Mouse (Mus musculus) brain, embryonic 14.5 days (tissue): ENCODE measurements around the gene Tulp2. TPM values are rescaled to one million over a fixed set of nuclear protein-coding genes. Genes with fewer than 3 reads are reported as not detected.
"Not testable (repeated sequence)": the region's sequence is repeated elsewhere in the genome, so short reads cannot be mapped to it uniquely, and the experiment has no call there.

ENCODE experiments used
- DNase-seq: peaks from one replicate; pipeline ENCODE4 v3.0.0-alpha.2; 2011; ENCODE audit warnings: low read depth
- CTCF ChIP-seq: fragments of 200-500 bp; IDR thresholded peaks from 2 replicates; pipeline ENCODE4 v1.5.1; 2012; ENCODE audit warnings: inconsistent platforms, mild to moderate bottlenecking, moderate library complexity, borderline replicate concordance; ENCODE audit not compliant: insufficient read depth, insufficient read length; ENCODE audit errors: extremely low read depth
- POLR2A ChIP-seq: fragments of 200-500 bp; IDR thresholded peaks from 2 replicates; pipeline ENCODE4 v1.6.1; 2012; ENCODE audit warnings: mild to moderate bottlenecking, inconsistent platforms, borderline replicate concordance; ENCODE audit not compliant: poor library complexity, insufficient read depth, insufficient read length, severe bottlenecking; ENCODE audit errors: extremely low read depth
- polyA plus RNA-seq: library from polyadenylated mRNA; depleted of rRNA; stranded (reverse); fragments of >200 nt; gene quantifications from 2 replicates; pipeline ENCODE4 v1.2.3, GENCODE M21; 2012

The Tulp2 gene
- polyA plus RNA-seq, 1 experiment: 0.11 TPM

DNA sequence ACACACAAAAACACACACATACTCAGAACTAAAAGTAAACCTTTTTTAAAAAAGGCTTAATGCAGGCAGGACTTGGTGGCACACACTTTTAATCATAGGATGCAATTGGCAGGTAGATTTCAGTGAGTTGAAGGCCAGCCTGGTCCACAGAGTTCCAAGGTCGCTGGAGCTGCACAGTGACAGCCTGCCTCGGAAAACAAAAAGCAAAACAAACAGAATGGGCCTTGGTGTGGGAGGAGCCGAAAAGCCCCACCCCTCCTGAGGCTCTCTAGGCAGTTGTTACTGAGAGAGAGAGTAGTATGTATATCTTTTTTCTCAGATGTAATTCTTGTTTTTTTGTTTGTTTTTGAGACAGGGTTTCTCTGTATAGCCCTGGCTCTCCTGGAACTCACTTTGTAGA, 9.6 kb downstream of the Tulp2 start:
- no peak for TF ChIP-seq POLR2A
- no peak for TF ChIP-seq CTCF

DNA sequence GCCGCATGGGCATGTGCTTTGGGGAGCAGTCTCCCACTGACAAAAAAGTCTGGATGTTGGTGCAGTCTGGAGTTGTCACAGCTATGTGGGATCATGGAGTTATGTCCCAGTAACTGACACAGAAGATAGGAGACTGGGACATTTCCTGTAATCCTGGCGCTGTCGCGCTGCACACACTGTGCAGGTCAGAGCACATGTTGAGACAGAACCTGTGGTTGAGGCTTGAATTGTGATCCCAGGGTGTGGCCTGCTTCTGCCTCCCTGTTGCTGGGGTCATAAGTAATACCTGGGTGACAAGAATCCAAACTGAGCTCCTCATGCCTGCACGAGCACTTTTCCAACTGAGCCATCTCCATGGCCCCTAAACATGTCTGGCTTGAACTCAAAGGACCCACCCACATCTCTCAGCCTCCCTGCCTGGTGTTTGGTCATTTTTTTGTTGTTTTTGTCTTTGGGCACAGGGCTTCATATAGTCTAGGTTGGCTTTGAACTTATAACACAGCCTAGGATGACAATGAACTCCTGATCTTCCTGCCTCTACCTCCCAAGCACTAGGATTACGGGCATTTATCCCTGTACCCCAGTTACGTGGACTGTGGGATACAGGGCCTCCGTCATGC, 10.7 kb downstream of the Tulp2 start:
- no peak for TF ChIP-seq CTCF
- TF ChIP-seq POLR2A: no peak

More for the DNA sequence above, 9.6 kb downstream of the Tulp2 start:
- no peak for DNase-seq

DNA sequence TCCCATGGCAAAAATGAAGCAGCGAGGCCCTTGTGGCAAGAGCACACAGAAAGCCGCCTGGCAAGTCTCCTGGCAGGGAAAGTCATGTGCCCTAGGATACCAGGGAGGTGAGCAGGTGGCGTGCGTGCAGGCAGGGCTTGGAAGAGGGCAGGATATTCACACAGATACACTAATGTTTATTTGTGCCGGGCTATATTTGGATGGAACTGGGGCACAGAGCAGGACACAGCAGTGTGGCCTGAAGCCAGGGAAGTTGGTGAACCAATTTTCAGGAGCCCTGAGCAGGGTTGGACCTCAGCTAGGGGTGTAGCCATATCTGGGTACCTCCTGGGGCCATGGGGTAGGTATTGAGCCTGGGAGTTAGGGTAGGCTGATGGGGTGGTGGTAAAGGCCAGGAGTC, 11.3 kb downstream of the Tulp2 start:
- DNase-seq: no peak

More for the DNA sequence above, 10.7 kb downstream of the Tulp2 start:
- no peak for DNase-seq

DNA sequence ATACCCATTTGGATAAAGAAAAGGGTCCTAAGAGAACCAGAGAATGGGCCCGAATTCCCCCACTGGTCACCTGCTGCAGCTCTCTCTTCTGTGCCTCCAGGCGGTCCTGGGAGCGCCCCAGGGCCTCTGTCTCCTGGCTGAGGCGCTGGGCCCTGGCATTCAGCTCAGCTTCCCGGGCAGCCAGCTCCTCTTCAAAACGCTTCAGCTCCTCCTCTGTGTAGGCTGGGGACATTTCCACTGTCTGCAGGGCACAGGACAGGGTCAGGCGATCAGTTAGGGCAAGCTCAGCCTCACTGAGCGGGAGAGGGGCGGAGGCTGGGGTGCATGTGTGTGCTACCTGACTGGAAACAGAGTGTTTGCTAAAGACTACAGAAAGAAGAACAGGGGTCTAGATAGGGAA, 12.9 kb downstream of the Tulp2 start:
- no peak for TF ChIP-seq POLR2A
- TF ChIP-seq CTCF: no peak
- DNase-seq: no peak

More for the DNA sequence above, 11.3 kb downstream of the Tulp2 start:
- TF ChIP-seq CTCF (no peak), POLR2A (no peak)

DNA sequence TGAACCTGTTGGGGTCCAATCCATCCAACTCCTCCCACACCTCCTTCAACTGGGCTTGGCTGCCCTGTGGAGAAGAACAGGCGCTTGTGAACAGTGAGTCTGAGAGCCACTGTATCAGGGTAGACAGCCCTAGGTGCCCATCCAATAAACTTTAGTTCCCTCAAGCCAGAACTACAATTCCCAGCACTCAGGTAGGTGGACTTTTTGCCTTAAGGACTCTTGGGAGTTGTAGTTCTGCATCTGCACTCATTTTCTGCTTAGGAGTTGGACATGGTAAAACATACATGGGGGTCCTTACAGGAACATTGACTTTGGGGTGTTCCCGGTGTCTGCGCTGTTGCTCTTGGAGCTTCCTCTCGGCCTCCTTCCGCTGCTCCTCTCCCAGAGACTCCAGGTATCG, 16.8 kb downstream of the Tulp2 start:
- no peak for DNase-seq
- TF ChIP-seq CTCF: no peak
- TF ChIP-seq POLR2A: no peak

DNA sequence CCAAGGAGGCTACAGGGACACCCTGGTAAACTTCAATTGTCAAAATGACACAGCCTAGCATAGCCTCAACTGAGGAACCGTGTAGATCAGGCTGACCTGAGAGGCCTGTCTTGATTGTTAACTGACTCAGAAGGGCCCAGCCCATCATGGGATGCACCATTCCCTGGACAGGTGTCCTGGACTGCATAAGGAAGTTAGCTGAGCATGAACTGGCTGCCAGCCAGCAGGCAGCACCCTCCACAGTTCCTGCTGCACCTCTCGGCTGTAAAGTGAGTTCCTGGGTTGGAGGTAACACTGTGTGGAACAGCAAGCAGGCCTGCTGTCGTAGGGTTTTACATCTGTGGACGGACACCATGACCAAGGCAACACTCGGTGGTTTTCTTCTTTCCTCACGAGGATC, 25.9 kb downstream of the Tulp2 start:
- no peak for DNase-seq
- TF ChIP-seq CTCF (no peak), POLR2A (no peak)

DNA sequence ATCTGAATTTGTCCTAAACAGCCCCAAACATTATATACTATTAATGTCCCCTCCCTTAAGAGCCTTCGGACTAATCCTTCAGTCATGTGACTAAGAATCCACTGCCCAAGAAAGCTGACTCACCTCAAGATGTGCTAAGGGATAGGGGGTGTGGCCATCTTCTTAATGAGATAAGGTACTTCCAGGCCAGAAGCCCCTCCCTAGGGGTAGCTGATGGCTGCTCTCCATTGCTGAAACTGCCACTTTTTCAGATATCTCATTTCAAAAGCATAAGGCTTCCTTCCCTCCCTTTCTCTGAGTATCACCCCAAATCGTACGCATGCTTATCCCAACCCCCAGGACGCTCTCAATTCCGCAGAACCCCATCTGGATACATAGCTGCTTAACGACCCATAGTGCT, 26.9 kb downstream of the Tulp2 start:
- TF ChIP-seq CTCF (no peak), POLR2A (no peak)
- no peak for DNase-seq

DNA sequence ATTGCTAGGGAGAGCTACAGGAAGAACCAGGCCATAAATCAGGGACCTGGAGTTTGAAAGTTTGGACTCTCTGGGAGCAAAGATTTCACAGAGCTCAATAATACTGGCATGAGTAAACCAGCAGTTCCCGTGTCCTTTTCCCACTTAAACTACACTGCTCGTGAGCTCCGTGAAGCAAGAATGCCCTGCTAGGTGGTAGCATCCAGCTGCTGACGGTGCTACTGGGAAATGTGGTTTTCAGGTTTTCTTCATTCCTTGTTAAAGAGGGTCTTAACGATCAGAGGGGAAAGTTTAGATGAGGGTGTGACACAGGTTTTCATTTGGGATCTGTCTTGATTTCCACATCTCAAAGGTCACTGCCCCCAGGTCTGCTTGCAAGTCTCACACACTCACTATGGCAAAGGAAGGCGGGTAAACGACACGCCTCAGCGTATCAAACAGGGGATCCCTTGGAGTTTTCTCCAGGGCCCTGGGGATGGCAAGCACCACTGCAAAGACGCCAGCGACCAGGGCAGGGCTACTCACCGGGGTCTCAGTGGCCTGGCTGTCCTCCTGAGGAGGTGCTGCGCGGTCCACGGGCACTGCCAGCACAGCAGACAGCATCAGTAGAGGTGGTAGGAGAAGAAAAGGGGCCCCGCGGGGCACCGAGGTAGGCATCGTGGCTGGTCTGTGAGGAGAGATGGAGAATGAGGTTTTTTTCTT, 27.7 kb downstream of the Tulp2 start:
- TF ChIP-seq CTCF: no peak
- TF ChIP-seq POLR2A: no peak
- DNase-seq: no peak

DNA sequence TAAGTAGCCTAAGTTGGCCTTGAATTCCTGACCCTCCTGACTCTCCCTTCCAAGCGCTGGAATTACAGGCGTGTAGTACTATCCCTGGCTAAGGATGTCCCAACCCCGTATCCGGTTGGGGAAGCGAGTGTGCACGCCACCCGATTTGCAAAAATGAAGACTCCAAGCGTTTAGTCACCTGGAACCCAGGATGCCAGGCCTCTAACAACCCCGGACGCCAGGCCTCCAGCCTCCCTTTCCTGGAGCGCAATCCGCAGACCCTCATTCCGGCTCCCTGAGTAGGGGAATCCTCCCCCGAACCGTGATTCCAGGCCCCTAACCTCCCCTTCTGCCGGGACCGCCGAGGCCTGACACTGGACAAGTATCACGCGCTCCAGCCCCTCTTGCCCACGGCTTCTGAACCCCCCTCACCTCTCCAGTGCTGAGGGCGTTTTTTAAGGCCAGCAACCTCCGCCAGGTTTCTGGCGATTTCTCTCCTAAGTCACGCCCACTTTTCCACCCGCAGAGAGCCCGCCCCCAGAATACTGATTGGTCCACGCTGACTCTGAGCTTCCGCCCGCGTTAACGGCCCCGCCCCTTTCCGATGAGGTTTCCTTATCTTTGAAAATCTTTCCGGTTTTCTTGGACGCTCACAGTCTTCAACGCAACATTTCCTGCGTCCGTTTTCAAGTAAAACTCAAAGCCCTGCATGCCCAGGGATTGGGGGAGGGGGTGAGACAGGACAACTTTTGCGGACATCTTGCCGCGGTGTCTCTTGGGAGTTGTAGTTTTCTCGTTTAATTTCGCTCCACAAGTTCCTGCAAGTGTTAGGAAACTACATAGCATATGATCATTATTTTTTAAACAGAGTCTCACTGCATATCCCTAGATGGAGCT, 28.5 kb downstream of the Tulp2 start, which contains the start of gene Nucb1:
TSS of gene Nucb1 (minus strand) at position 495 of the 876 bp plus-strand sequence.
- DNase-seq: peak; percentile 96
- TF ChIP-seq CTCF (no peak), POLR2A (peak; percentile 23; the same call in 1 of the 2 replicates)

DNA sequence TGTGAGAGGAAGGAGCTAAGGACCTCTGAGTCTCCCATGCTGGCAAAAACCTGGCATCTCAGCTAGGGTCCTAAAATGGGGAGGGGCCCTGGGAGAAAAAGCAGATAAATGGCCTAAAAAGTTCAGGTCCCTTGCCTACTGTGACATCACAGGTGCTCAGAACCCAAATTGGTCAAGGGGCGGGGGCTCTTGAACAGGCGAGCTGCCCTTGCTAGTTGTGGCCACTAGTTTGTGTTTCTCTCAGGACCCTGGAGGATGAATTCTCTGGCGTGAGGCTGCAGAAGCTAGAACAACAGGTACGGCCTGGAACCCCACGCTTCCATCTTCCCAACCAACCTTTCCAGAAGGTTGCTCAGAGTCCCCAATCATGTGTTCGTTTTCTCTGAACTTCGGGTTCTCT, 32.7 kb downstream of the Tulp2 start:
- DNase-seq: no peak
- TF ChIP-seq CTCF (no peak), POLR2A (no peak)

DNA sequence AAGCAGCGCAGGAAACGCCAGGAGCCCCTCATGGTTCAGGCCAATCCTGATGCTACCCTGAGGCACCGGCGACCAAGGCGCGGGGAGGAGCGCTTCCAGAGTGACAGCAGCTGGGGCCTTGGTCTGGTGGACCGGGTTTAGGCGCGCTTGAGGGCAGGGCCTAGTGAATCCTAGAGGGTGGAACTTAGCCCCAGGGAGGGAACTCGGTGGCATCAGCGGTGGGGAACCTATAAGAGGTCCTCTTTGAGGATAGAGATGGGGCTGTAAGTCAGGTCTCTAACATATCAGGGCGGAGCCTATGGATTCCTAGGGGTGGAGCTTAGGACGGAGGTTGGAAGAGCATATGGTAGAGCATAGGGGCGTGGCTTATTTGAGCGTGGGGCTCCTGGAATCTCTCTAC, 33.8 kb downstream of the Tulp2 start:
- TF ChIP-seq POLR2A: no peak
- no peak for DNase-seq

DNA sequence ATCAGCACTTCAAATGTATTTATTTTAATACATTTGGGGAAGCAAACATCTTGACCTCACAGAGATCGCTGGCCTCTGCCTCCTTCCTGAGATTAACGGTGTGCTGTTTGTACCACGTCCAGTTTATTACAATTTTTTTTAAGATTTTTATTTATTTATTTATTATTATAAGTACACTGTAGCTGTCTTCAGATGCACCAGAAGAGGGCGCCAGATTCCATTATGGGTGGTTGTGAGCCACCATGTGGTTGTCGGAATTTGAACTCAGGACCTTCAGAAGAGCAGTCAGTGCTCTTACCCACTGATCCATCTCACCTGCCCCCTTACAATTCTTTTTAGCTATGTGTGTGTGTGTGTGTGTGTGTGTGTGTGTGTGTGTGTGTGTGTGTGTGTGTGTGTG, 35.2 kb downstream of the Tulp2 start:
- DNase-seq: not testable (repeated sequence)

DNA sequence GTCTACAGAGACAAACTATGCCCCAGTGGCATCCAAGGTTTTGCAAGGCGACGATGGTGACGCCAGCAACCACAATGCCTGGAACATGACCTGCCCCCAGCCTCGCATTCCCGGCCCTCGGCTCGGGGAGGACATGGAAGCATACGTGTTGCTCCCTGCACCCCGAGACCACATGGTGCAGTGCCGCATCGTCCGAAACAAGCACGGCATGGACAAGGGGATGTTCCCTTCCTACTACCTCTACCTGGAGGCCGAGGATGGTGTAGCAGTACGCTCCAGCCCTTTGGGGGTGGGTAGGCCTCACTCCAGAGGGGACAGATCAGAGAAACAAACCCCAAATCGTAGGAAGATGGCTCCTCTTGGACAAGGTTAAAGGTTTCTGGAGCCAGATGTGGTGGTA, 36.9 kb downstream of the Tulp2 start:
- TF ChIP-seq CTCF (no peak), POLR2A (no peak)
- DNase-seq: no peak
